Mouse (Mus musculus) forebrain, postnatal 0 days (tissue): ENCODE results near the gene Mif. TPM values are rescaled to one million over a fixed set of nuclear protein-coding genes. Genes with fewer than 3 reads are reported as not detected.
A peak's percentile ranks its signal among the peaks of the same experiment; 100 is the strongest.

ENCODE experiments used
- ATAC-seq: fragments of 200-750 bp; cut with Nextera tagmentation; 2 replicates; pipeline ENCODE4 v1.8.0; 2017; ENCODE audit warnings: mild to moderate bottlenecking, moderate library complexity
- DNase-seq: peaks from one replicate; pipeline ENCODE4 v3.0.0-alpha.2; 2015
- H3K27ac ChIP-seq: fragments of 300-500 bp; sonication (generic); 2 replicates; pipeline ENCODE4 v1.5.1; 2014; ENCODE audit warnings: low read depth, mild to moderate bottlenecking, antibody characterized with exemption, low read length, moderate library complexity, mixed read lengths
- H3K27me3 ChIP-seq: fragments of 300-500 bp; sonication (generic); 2 replicates; pipeline ENCODE4 v1.6.1; 2014; ENCODE audit warnings: mild to moderate bottlenecking, low read length, mixed read lengths; ENCODE audit not compliant: insufficient read depth
- H3K36me3 ChIP-seq: fragments of 300-500 bp; sonication (generic); 2 replicates; pipeline ENCODE4 v1.6.1; 2014; ENCODE audit warnings: mild to moderate bottlenecking, moderate library complexity; ENCODE audit not compliant: insufficient read depth
- H3K4me1 ChIP-seq: fragments of 300-500 bp; sonication (generic); 2 replicates; pipeline ENCODE4 v1.6.1; 2014; ENCODE audit warnings: antibody characterized with exemption; ENCODE audit not compliant: insufficient read depth
- H3K4me2 ChIP-seq: fragments of 300-500 bp; sonication (generic); 2 replicates; pipeline ENCODE4 v1.6.1; 2014; ENCODE audit warnings: low read depth, mild to moderate bottlenecking, moderate library complexity
- H3K4me3 ChIP-seq: fragments of 300-500 bp; sonication (generic); 2 replicates; pipeline ENCODE4 v1.5.1; 2014; ENCODE audit warnings: low read depth, low read length, mixed read lengths
- H3K9ac ChIP-seq: fragments of 300-500 bp; sonication (generic); 2 replicates; pipeline ENCODE4 v1.6.1; 2014; ENCODE audit warnings: mild to moderate bottlenecking
- H3K9me3 ChIP-seq: fragments of 300-500 bp; sonication (generic); 2 replicates; pipeline ENCODE4 v1.6.1; 2016; ENCODE audit warnings: low read length
- CTCF ChIP-seq: sonication (generic); IDR thresholded peaks from 2 replicates; pipeline ENCODE4 v1.5.1; 2016; ENCODE audit warnings: antibody characterized with exemption, control low read depth, low read depth
- WGBS: fragments of 180-500 bp; shearing (Covaris S2); extraction: QIAGEN DNeasy Blood & Tissue Kit; methylation state at CpG from one replicate; pipeline ENCODE4 v1.1.7; 2014; 5-methylcytosine and 5-hydroxymethylcytosine counted together
- polyA plus RNA-seq: library from polyadenylated mRNA; unstranded; fragments of >200 nt; fragmentation: Nextera tagmentation; extraction: Ambion mirVana; gene quantifications from 2 replicates; pipeline ENCODE4 v1.2.1, GENCODE M21; 2015
- total RNA-seq: library from RNA; depleted of rRNA; stranded (reverse); fragments of >200 nt; gene quantifications from 2 replicates; pipeline ENCODE4 v1.2.3, GENCODE M21; 2014

Gene Mif
- total and polyA plus RNA-seq, 2 experiments from 2014 or later = 704 to 2,127 TPM

DNA sequence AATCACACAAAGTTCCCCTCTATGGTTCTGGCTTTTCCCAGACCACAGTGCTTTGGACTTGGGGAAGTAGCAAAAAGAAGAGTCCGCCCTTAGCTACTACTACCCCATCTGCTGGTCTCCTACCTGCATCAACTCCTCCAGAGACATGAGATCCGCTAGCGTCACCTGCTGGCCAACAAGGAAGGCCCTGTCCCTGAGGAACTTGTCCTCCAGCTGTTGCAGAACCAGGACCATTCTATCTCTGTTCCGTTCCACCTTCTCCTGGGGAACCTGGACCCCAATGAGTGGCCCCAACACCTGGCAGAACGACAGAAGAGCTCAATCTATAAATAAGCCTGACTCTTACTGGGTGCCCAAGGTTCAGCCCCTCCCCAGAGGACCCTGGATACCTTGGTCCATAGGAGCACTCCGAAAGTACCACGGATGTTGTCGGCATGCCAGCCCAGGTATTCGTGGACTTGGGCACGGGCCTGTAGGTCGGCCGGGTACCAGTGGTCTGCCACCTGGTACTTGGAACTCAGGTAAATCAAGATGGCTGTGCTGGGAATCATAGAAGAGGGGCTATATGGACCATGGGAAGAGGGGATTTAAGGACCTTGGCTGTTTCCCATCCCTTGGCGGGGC, 27.7 kb downstream of the Mif start:
- Histone ChIP-seq H3K36me3 (no peaks in the 10 kb centered on the region), H3K27ac (no peak overlapping the region), H3K27me3 (peaks cover 24% of the 10 kb centered on the region), H3K4me1 (peaks cover 14% of the 10 kb centered on the region), H3K4me3 (no peak overlapping the region), H3K9ac (no peak overlapping the region), H3K4me2 (no peak overlapping the region), H3K9me3 (no peaks in the 10 kb centered on the region)
- TF ChIP-seq CTCF = peak; percentile 64
- DNase-seq = no peak
- 73% methylated on average over 13 of the region's 13 CpGs for WGBS
- ATAC-seq = no peak

DNA sequence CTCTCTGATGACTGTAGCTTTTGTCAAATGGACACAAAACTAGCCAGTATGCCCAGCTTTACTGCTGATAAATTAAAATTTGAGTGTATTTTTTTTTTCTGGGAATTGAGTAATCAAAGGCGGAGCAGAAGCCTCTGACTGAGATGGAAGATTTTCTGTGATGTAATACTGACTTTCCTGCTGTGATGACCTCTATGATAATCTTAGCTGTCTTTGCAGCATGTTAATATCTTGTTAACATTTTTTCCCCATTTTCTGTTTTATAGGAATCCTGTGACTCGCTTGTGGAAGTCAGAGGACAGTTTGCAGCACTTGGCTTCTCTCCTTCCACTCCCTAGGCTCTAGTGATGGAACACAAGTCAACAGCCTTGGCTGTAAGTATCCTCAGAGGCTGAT, 29.8 kb downstream of the Mif start:
- TF ChIP-seq CTCF = no peak
- ATAC-seq (no peak), DNase-seq (no peak)
- no peak overlapping the region for H3K27ac ChIP-seq
- no peaks in the 10 kb centered on the region for H3K36me3 ChIP-seq
- H3K4me3 ChIP-seq = no peak overlapping the region
- no peak overlapping the region for H3K4me2 ChIP-seq
- peaks cover 24% of the 10 kb centered on the region for H3K27me3 ChIP-seq
- no peak overlapping the region for H3K9ac ChIP-seq
- H3K4me1 ChIP-seq = peaks cover 4% of the 10 kb centered on the region; the same call in 1 of the 2 replicates
- no peaks in the 10 kb centered on the region for H3K9me3 ChIP-seq
- WGBS = 90% methylated on average over 2 of the region's 2 CpGs

- no peak for DNase-seq
- peaks cover 4% of the 10 kb centered on the region; the same call in 1 of the 2 replicates for H3K4me1 ChIP-seq
- no peak overlapping the region for H3K9ac ChIP-seq
- no peak overlapping the region for H3K4me3 ChIP-seq
- no peak for TF ChIP-seq CTCF
- no peak for ATAC-seq
- 88% methylated on average over 2 of the region's 2 CpGs for WGBS
- H3K27me3 ChIP-seq = peaks cover 21% of the 10 kb centered on the region
- no peak overlapping the region for H3K27ac ChIP-seq
- H3K9me3 ChIP-seq = no peaks in the 10 kb centered on the region
- H3K36me3 ChIP-seq = no peaks in the 10 kb centered on the region
- H3K4me2 ChIP-seq = no peak overlapping the region
Measured at GRCm38 (mm10) chr10:75829529-75830274, 30.3 kb downstream of the Mif start.

- no peaks in the 10 kb centered on the region for H3K4me1 ChIP-seq
- H3K36me3 ChIP-seq = no peaks in the 10 kb centered on the region
- H3K4me3 ChIP-seq = no peak overlapping the region
- no peak overlapping the region for H3K27ac ChIP-seq
- no peak overlapping the region for H3K4me2 ChIP-seq
- peak; percentile 66 for ATAC-seq
- peaks cover 11% of the 10 kb centered on the region; the same call in 1 of the 2 replicates for H3K27me3 ChIP-seq
- no peak overlapping the region for H3K9ac ChIP-seq
- no peak for TF ChIP-seq CTCF
- H3K9me3 ChIP-seq = no peaks in the 10 kb centered on the region
- peak; percentile 60 for DNase-seq
Measured at GRCm38 (mm10) chr10:75828500-75828931, 31.5 kb downstream of the Mif start.

GRCm38 (mm10) chr10:75827668-75828360, 32.2 kb downstream of the Mif start:
- WGBS = 91% methylated on average over 4 of the region's 4 CpGs
- Histone ChIP-seq H3K27me3 (peaks cover 6% of the 10 kb centered on the region; the same call in 1 of the 2 replicates), H3K4me1 (no peaks in the 10 kb centered on the region), H3K9me3 (no peaks in the 10 kb centered on the region), H3K36me3 (no peaks in the 10 kb centered on the region), H3K4me3 (no peak overlapping the region), H3K4me2 (no peak overlapping the region), H3K27ac (no peak overlapping the region), H3K9ac (no peak overlapping the region)
- ATAC-seq = no peak
- DNase-seq = no peak
- TF ChIP-seq CTCF = no peak

DNA sequence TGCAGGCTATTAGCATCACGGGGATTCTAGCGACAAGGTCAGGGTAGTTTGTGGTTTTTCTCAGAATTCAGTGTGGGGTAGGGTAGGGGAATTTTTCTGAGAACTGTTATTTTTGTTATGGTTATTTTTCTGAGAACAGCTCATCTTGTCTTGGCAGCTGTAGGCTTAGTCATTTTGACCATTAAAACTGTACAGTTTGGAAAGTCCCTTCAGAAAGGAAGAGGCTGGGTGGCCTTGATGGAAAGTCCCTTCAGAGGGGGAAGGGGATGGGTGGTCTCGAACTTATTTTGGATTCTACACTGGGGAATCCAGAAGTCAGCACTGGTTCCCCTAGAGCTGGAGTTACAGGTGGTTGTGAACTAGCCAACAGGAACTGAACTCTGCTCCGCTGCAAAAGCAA, 35.5 kb downstream of the Mif start:
- Histone ChIP-seq H3K36me3 (no peaks in the 10 kb centered on the region), H3K4me2 (no peak overlapping the region), H3K4me1 (no peaks in the 10 kb centered on the region), H3K27ac (no peak overlapping the region), H3K4me3 (no peak overlapping the region), H3K27me3 (no peaks in the 10 kb centered on the region), H3K9ac (no peak overlapping the region), H3K9me3 (no peaks in the 10 kb centered on the region)
- ATAC-seq (no peak), DNase-seq (no peak)
- no peak for TF ChIP-seq CTCF
- WGBS = 88% methylated on average over 4 of the region's 4 CpGs

DNA sequence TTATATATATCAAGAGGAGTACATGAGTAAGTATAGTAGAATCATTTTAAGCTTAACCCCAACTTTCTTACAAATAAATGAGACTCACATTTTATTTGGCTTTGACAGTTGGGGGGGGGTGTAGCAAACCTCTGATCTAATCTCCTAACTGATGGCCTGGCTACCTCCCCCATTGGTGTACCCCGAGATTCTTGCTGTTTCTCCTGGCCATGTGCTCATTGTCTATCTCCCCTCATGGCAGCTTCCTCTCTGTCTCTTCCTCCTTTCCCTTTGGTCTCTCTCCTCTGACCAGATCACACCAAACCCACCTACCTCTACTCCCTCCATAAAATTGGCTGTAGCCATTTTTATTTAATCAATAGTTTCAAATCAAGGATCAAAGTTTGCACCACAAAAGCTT, 36.3 kb downstream of the Mif start:
- no peaks in the 10 kb centered on the region for H3K27me3 ChIP-seq
- 87% methylated on average over 1 of the region's 1 CpGs for WGBS
- H3K4me1 ChIP-seq = no peaks in the 10 kb centered on the region
- H3K9me3 ChIP-seq = no peaks in the 10 kb centered on the region
- no peak overlapping the region for H3K4me3 ChIP-seq
- ATAC-seq (no peak), DNase-seq (no peak)
- no peak overlapping the region for H3K9ac ChIP-seq
- no peak overlapping the region for H3K27ac ChIP-seq
- H3K4me2 ChIP-seq = no peak overlapping the region
- H3K36me3 ChIP-seq = no peaks in the 10 kb centered on the region
- TF ChIP-seq CTCF = no peak
